Mouse (Mus musculus): ENCODE measurements around the gene Ceacam16. TPM values are rescaled to one million over a fixed set of nuclear protein-coding genes. Genes with fewer than 3 reads are reported as not detected.

The Ceacam16 gene
- polyA plus RNA-seq, 2 experiments: 0.11 TPM; not detected in 1

- no peak overlapping the region for H3K4me3 ChIP-seq (replicated peaks; ENCODE audit: low read length)
- DNase-seq (ENCODE audit: low spot score): no peak
- no peak overlapping the region for H3K27ac ChIP-seq (replicated peaks; ENCODE audit: low read depth, low read length)
- H3K4me1 ChIP-seq (ENCODE audit: control insufficient read depth, insufficient read depth, low read length): no peaks in the 10 kb centered on the region
- no peak for TF ChIP-seq POLR2A (IDR thresholded peaks at IDR 0.05; ENCODE audit: borderline replicate concordance, extremely low read depth, insufficient read depth, insufficient read length)
- H3K9me3 ChIP-seq (ENCODE audit: control insufficient read depth, low read length): no peaks in the 10 kb centered on the region
- H3K4me2 ChIP-seq (replicated peaks; ENCODE audit: low read depth, low read length, severe bottlenecking): no peak overlapping the region
- H3K36me3 ChIP-seq (ENCODE audit: control insufficient read depth, insufficient read depth, low read length): no peaks in the 10 kb centered on the region
- no peak overlapping the region for H3K9ac ChIP-seq (ENCODE audit: low read depth, low read length, severe bottlenecking)
- no peaks in the 10 kb centered on the region for H3K27me3 ChIP-seq (ENCODE audit: control insufficient read depth, insufficient read depth, low read length)
- no peak for ATAC-seq (ENCODE audit: low FRiP score, low read depth)
- WGBS: 45% methylated on average over 14 of the region's 14 CpGs
Measured at GRCm38 (mm10) chr7:19876781-19877425, 15.8 kb upstream of the Ceacam16 start.

GRCm38 (mm10) chr7:19875948-19876682, 15.0 kb upstream of the Ceacam16 start:
- no peaks in the 10 kb centered on the region for H3K4me1 ChIP-seq (ENCODE audit: control insufficient read depth, insufficient read depth, low read length)
- H3K4me3 ChIP-seq (replicated peaks; ENCODE audit: low read length): no peak overlapping the region
- no peak overlapping the region for H3K27ac ChIP-seq (replicated peaks; ENCODE audit: low read depth, low read length)
- no peak for TF ChIP-seq POLR2A (IDR thresholded peaks at IDR 0.05; ENCODE audit: borderline replicate concordance, extremely low read depth, insufficient read depth, insufficient read length)
- ATAC-seq (ENCODE audit: low FRiP score, low read depth): no peak
- H3K9me3 ChIP-seq (ENCODE audit: control insufficient read depth, low read length): no peaks in the 10 kb centered on the region
- H3K27me3 ChIP-seq (ENCODE audit: control insufficient read depth, insufficient read depth, low read length): no peaks in the 10 kb centered on the region
- H3K36me3 ChIP-seq (ENCODE audit: control insufficient read depth, insufficient read depth, low read length): no peaks in the 10 kb centered on the region
- no peak overlapping the region for H3K4me2 ChIP-seq (replicated peaks; ENCODE audit: low read depth, low read length, severe bottlenecking)
- H3K9ac ChIP-seq (ENCODE audit: low read depth, low read length, severe bottlenecking): no peak overlapping the region
- DNase-seq (ENCODE audit: low spot score): peak; percentile 28
- 49% methylated on average over 13 of the region's 13 CpGs for WGBS

GRCm38 (mm10) chr7:19871943-19872601, 11.0 kb upstream of the Ceacam16 start:
- WGBS: 38% methylated on average over 5 of the region's 5 CpGs
- no peak for TF ChIP-seq POLR2A (IDR thresholded peaks at IDR 0.05; ENCODE audit: borderline replicate concordance, extremely low read depth, insufficient read depth, insufficient read length)

GRCm38 (mm10) chr7:19871137-19871621, 10.1 kb upstream of the Ceacam16 start:
- Histone ChIP-seq H3K9ac (ENCODE audit: low read depth, low read length, severe bottlenecking) (no peak overlapping the region), H3K9me3 (ENCODE audit: control insufficient read depth, low read length) (no peaks in the 10 kb centered on the region), H3K4me3 (replicated peaks; ENCODE audit: low read length) (no peak overlapping the region), H3K27me3 (ENCODE audit: control insufficient read depth, insufficient read depth, low read length) (no peaks in the 10 kb centered on the region), H3K27ac (replicated peaks; ENCODE audit: low read depth, low read length) (no peak overlapping the region), H3K36me3 (ENCODE audit: control insufficient read depth, insufficient read depth, low read length) (no peaks in the 10 kb centered on the region), H3K4me2 (replicated peaks; ENCODE audit: low read depth, low read length, severe bottlenecking) (no peak overlapping the region), H3K4me1 (ENCODE audit: control insufficient read depth, insufficient read depth, low read length) (no peaks in the 10 kb centered on the region)
- 69% methylated on average over 10 of the region's 10 CpGs for WGBS
- no peak for DNase-seq (ENCODE audit: low spot score)
- no peak for ATAC-seq (ENCODE audit: low FRiP score, low read depth)
- no peak for TF ChIP-seq POLR2A (IDR thresholded peaks at IDR 0.05; ENCODE audit: borderline replicate concordance, extremely low read depth, insufficient read depth, insufficient read length)

More at GRCm38 (mm10) chr7:19871943-19872601, 11.0 kb upstream of the Ceacam16 start:
- DNase-seq (ENCODE audit: low spot score): peak; percentile 36
- Histone ChIP-seq H3K9ac (ENCODE audit: low read depth, low read length, severe bottlenecking) (no peak overlapping the region), H3K36me3 (ENCODE audit: control insufficient read depth, insufficient read depth, low read length) (no peaks in the 10 kb centered on the region), H3K27ac (replicated peaks; ENCODE audit: low read depth, low read length) (no peak overlapping the region), H3K4me1 (ENCODE audit: control insufficient read depth, insufficient read depth, low read length) (no peaks in the 10 kb centered on the region), H3K9me3 (ENCODE audit: control insufficient read depth, low read length) (no peaks in the 10 kb centered on the region), H3K27me3 (ENCODE audit: control insufficient read depth, insufficient read depth, low read length) (no peaks in the 10 kb centered on the region), H3K4me2 (replicated peaks; ENCODE audit: low read depth, low read length, severe bottlenecking) (no peak overlapping the region), H3K4me3 (replicated peaks; ENCODE audit: low read length) (no peak overlapping the region)
- 0 out of 2 replicates have a peak, but pooled peaks have one; percentile 37 for ATAC-seq (ENCODE audit: low FRiP score, low read depth)

GRCm38 (mm10) chr7:19867751-19868399, 6.8 kb upstream of the Ceacam16 start:
- no peak overlapping the region for H3K4me3 ChIP-seq (replicated peaks; ENCODE audit: low read length)
- ATAC-seq (ENCODE audit: low FRiP score, low read depth): no peak
- no peak overlapping the region for H3K9ac ChIP-seq (ENCODE audit: low read depth, low read length, severe bottlenecking)
- H3K36me3 ChIP-seq (ENCODE audit: control insufficient read depth, insufficient read depth, low read length): no peaks in the 10 kb centered on the region
- no peak for DNase-seq (ENCODE audit: low spot score)
- H3K27me3 ChIP-seq (ENCODE audit: control insufficient read depth, insufficient read depth, low read length): no peaks in the 10 kb centered on the region
- H3K4me2 ChIP-seq (replicated peaks; ENCODE audit: low read depth, low read length, severe bottlenecking): no peak overlapping the region
- no peaks in the 10 kb centered on the region for H3K9me3 ChIP-seq (ENCODE audit: control insufficient read depth, low read length)
- no peak overlapping the region for H3K27ac ChIP-seq (replicated peaks; ENCODE audit: low read depth, low read length)
- no peaks in the 10 kb centered on the region for H3K4me1 ChIP-seq (ENCODE audit: control insufficient read depth, insufficient read depth, low read length)
- no peak for TF ChIP-seq POLR2A (IDR thresholded peaks at IDR 0.05; ENCODE audit: borderline replicate concordance, extremely low read depth, insufficient read depth, insufficient read length)
- WGBS: 84% methylated on average over 16 of the region's 16 CpGs
